Mouse (Mus musculus): ENCODE measurements around the gene Cfap61.

DNA sequence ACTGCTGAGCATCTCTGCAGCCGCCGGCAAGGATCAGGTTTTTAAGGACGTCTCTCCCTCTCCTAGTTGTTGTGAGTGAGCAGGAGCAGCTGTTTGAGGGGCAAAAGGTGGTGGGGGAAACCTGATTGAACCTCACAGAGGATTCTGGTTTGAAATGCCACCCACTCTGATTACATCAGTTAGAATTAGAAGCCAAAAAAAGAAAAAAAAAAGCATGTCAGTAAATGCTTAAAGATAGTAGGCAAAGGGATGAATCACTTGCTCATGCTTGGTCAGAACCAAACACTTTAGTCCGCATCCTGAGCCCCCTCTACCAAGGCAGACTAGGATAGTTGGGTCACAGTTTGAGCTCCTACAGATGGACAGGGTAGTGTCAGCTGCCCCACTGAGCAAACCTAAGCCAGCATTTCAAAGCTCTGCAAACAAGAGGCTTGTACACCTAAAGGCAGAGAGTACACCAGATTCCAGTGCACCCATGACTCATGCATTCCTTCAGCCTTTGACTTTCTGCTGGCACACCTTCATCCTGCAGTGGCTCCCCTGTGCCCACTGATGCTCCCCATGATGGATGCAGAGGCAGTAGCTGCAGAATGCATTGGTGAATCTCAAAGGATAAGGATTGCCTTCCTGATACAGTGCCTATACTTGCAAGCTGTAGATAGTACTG, 312.0 kb downstream of the Cfap61 start:
- TF ChIP-seq CTCF (IDR thresholded peaks at IDR 0.05) (no peak), POLR2A (IDR thresholded peaks at IDR 0.05; ENCODE audit: insufficient read depth, low read depth, low read length) (no peak)

Data from heart, adult 2 months (tissue).